Comparison of ENCODE assay signal across 8 mouse cellular contexts in genomic region chr11:34001938-34002592, GRCm38 (mm10). TPM values are rescaled to one million over a fixed set of nuclear protein-coding genes. Genes with fewer than 3 reads are reported as not detected.
DNase-seq lines count a peak whose midpoint lies in the region; ATAC-seq and TF ChIP-seq lines count a peak whose summit lies in the region.

No protein-coding gene starts in this region.

- TF ChIP-seq CTCF in small intestine, adult 2 months (IDR thresholded peaks at IDR 0.05; ENCODE audit: extremely low read depth, insufficient read length, insufficient replicate concordance, low read depth, low read length), result peak; percentile 51; the same call in 1 of the 2 replicates

- no peak overlapping the region for H3K9ac ChIP-seq in forebrain, embryonic 13.5 days
- H3K9ac ChIP-seq in forebrain, embryonic 16.5 days (replicated peaks; ENCODE audit: low read depth, low read length), result no peak overlapping the region

- no peak overlapping the region for H3K27ac ChIP-seq in forebrain, embryonic 13.5 days
- no peak overlapping the region for H3K27ac ChIP-seq in forebrain, embryonic 16.5 days (ENCODE audit: low read length)
- H3K27ac ChIP-seq in small intestine, adult 2 months (ENCODE audit: insufficient read depth, low read depth, low read length), result no peak overlapping the region

- 13% methylated on average over 5 of the region's 5 CpGs for WGBS in forebrain, embryonic 13.5 days
- 12% methylated on average over 5 of the region's 5 CpGs for WGBS in forebrain, embryonic 16.5 days
- WGBS in small intestine, adult 2 months, result 4% methylated on average over 5 of the region's 5 CpGs

- H3K36me3 ChIP-seq in forebrain, embryonic 13.5 days (ENCODE audit: poor library complexity, severe bottlenecking), result no peaks in the 10 kb centered on the region
- no peaks in the 10 kb centered on the region for H3K36me3 ChIP-seq in forebrain, embryonic 16.5 days (ENCODE audit: control insufficient read depth, insufficient read depth)
- H3K36me3 ChIP-seq in small intestine, adult 2 months (ENCODE audit: control insufficient read depth, insufficient read depth, low read length), result no peaks in the 10 kb centered on the region

- 0 out of 2 replicates have a peak, but pooled peaks cover 3% of the 10 kb centered on the region for H3K27me3 ChIP-seq in forebrain, embryonic 13.5 days
- no peaks in the 10 kb centered on the region for H3K27me3 ChIP-seq in forebrain, embryonic 16.5 days (replicated peaks; ENCODE audit: control insufficient read depth, insufficient read depth, low read length)
- H3K27me3 ChIP-seq in small intestine, adult 2 months (ENCODE audit: control insufficient read depth, insufficient read depth, low read length), result no peaks in the 10 kb centered on the region

- no peaks in the 10 kb centered on the region for H3K4me1 ChIP-seq in forebrain, embryonic 13.5 days
- H3K4me1 ChIP-seq in forebrain, embryonic 16.5 days (replicated peaks; ENCODE audit: control insufficient read depth, insufficient read depth, low read length), result no peaks in the 10 kb centered on the region
- H3K4me1 ChIP-seq in small intestine, adult 2 months (ENCODE audit: control insufficient read depth, insufficient read depth, insufficient read length, low read length), result no peaks in the 10 kb centered on the region

- ATAC-seq in forebrain, embryonic 13.5 days, result peak; percentile 33; the same call in 1 of the 2 replicates
- no peak; the same call in 1 of the 2 replicates for ATAC-seq in forebrain, embryonic 16.5 days
- 0 out of 2 replicates have a peak, but pooled peaks have one; percentile 28 for ATAC-seq in erythroid progenitor cell, adult 5-6 weeks (replicated peaks; ENCODE audit: low FRiP score, poor library complexity, severe bottlenecking)

- H3K9me3 ChIP-seq in forebrain, embryonic 13.5 days (replicated peaks), result no peaks in the 10 kb centered on the region
- H3K9me3 ChIP-seq in forebrain, embryonic 16.5 days (ENCODE audit: control insufficient read depth, low read length), result no peaks in the 10 kb centered on the region

- no peak overlapping the region for H3K4me2 ChIP-seq in forebrain, embryonic 13.5 days
- no peak overlapping the region for H3K4me2 ChIP-seq in forebrain, embryonic 16.5 days (ENCODE audit: low read length)

- no peak overlapping the region for H3K4me3 ChIP-seq in forebrain, embryonic 13.5 days
- no peak overlapping the region for H3K4me3 ChIP-seq in forebrain, embryonic 16.5 days (replicated peaks; ENCODE audit: low read length)
- no peak overlapping the region for H3K4me3 ChIP-seq in small intestine, adult 2 months (ENCODE audit: low read depth, low read length)

- no peak for TF ChIP-seq POLR2A in small intestine, adult 2 months (IDR thresholded peaks at IDR 0.05; ENCODE audit: low read depth, low read length)

- peak; percentile 74 for DNase-seq in CD4-positive helper T cell, adult 2 months (ENCODE audit: low read depth, low spot score)
- DNase-seq in adrenal gland, postnatal 36 days, result peak; percentile 44 to 58
- peak; percentile 16 to 77 for DNase-seq in kidney, postnatal 36 days
- peak; percentile 31 for DNase-seq in lung, postnatal 25 days (ENCODE audit: low spot score)

RNA-seq across cellular contexts. Expression of gene Kcnip1, which starts 9.1 kb away (rescaled TPM):
- polyA plus RNA-seq in forebrain, embryonic 13.5 days (2015; fragmentation: Nextera tagmentation; extraction: Ambion mirVana), result 29.9 and 37.4 TPM in 2 replicates
- 47.8 and 61.8 TPM in 2 replicates for polyA plus RNA-seq in forebrain, embryonic 16.5 days (2015; fragmentation: Nextera tagmentation; extraction: Ambion mirVana)
- 1 to 10 TPM; 2.2 to 3.5 TPM for total RNA-seq in adrenal gland, postnatal 36 days (2021)
- total RNA-seq in erythroid progenitor cell, adult 5-6 weeks (2015; ENCODE audit: low replicate concordance), result not detected in 2 replicates
- not detected in 2 replicates for total RNA-seq in erythroid progenitor cell, adult 5-6 weeks (2017; ENCODE audit: low replicate concordance)
- 0.08 and 0.33 TPM in 2 replicates for polyA plus RNA-seq in small intestine, adult 2 months (2012; rRNA removed)

RNA-seq across cellular contexts. Expression of gene Kcnmb1, which starts 39.3 kb away (rescaled TPM):
- 0.05 and 0.09 TPM in 2 replicates for polyA plus RNA-seq in forebrain, embryonic 13.5 days (2015; fragmentation: Nextera tagmentation; extraction: Ambion mirVana)
- polyA plus RNA-seq in forebrain, embryonic 16.5 days (2015; fragmentation: Nextera tagmentation; extraction: Ambion mirVana), result 0.18 and 0.20 TPM in 2 replicates
- total RNA-seq in adrenal gland, postnatal 36 days (2021), result under 1 TPM; 0.13 TPM
- total RNA-seq in erythroid progenitor cell, adult 5-6 weeks (2015; ENCODE audit: low replicate concordance), result not detected in 2 replicates
- total RNA-seq in erythroid progenitor cell, adult 5-6 weeks (2017; ENCODE audit: low replicate concordance), result not detected in 2 replicates
- 2.0 and 2.1 TPM in 2 replicates for polyA plus RNA-seq in small intestine, adult 2 months (2012; rRNA removed)

RNA-seq across cellular contexts. Expression of gene Lcp2, which starts 44.7 kb away (rescaled TPM):
- polyA plus RNA-seq in forebrain, embryonic 13.5 days (2015; fragmentation: Nextera tagmentation; extraction: Ambion mirVana), result 0.96 and 1.4 TPM in 2 replicates
- 1.7 and 1.8 TPM in 2 replicates for polyA plus RNA-seq in forebrain, embryonic 16.5 days (2015; fragmentation: Nextera tagmentation; extraction: Ambion mirVana)
- total RNA-seq in adrenal gland, postnatal 36 days (2021), result 1 to 10 TPM; 2.2 to 2.5 TPM
- 40.0 and 41.9 TPM in 2 replicates for total RNA-seq in erythroid progenitor cell, adult 5-6 weeks (2015; ENCODE audit: low replicate concordance)
- 8.9 and 16.0 TPM in 2 replicates for total RNA-seq in erythroid progenitor cell, adult 5-6 weeks (2017; ENCODE audit: low replicate concordance)
- polyA plus RNA-seq in small intestine, adult 2 months (2012; rRNA removed), result 2.7 and 4.0 TPM in 2 replicates

Comparison
In these comparisons a context has a peak if more than half of its experiments do, and no peak if none do; other contexts are left out.
1. RNA of gene Kcnip1, which starts 9.1 kb away (polyA plus RNA-seq): 47.8 to 61.8 TPM in forebrain, embryonic 16.5 days and 29.9 to 37.4 TPM in forebrain, embryonic 13.5 days; 0.08 to 0.33 TPM in small intestine, adult 2 months; every median in the first group is over 10 times any median in the second.
2. Peak in every context shown above with its lines, with median percentiles within 50 percentile points of each other: DNase-seq.